Mouse (Mus musculus): ENCODE data around the gene Skp1a. TPM values are rescaled to one million over a fixed set of nuclear protein-coding genes. Genes with fewer than 3 reads are reported as not detected.

Gene Skp1a
- polyA plus RNA-seq, 1 experiment from 2014 or later = 1,013 TPM

DNA sequence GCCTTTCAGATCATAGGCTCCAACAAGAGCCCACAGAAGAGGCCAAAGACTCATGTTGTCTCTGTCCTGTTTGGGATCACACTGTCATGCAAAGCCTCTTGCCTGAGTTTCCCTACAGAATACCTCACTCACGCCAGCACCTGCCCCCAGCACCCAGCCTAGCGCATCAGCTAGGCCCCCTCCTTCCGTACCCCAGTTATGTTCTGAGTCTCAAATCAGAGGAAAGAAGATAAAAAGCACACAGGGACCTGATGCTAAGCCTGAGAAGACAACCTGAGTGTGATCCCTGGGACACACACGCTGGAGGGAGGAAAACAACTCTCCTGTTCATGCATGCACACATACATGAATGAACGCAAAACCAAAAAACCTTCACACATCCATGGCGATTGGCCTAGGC is 47.2 kb downstream of the Skp1a start:
- no peak overlapping the region for H3K9ac ChIP-seq (ENCODE audit: low read length)
- H3K27me3 ChIP-seq (ENCODE audit: control insufficient read depth, insufficient read depth, low read length) = peaks cover 12% of the 10 kb centered on the region
- no peak overlapping the region for H3K4me3 ChIP-seq (ENCODE audit: low read depth, low read length)
- H3K36me3 ChIP-seq (ENCODE audit: control insufficient read depth, insufficient read depth, low read length) = no peaks in the 10 kb centered on the region
- no peak for DNase-seq (ENCODE audit: low spot score, missing footprints)
- no peak overlapping the region for H3K4me2 ChIP-seq
- no peaks in the 10 kb centered on the region for H3K9me3 ChIP-seq (ENCODE audit: control insufficient read depth, low read length)
- no peak overlapping the region for H3K27ac ChIP-seq (ENCODE audit: low read depth, low read length)
- WGBS = 90% methylated on average over 6 of the region's 6 CpGs
- no peak for ATAC-seq (ENCODE audit: low FRiP score)
- peaks cover 7% of the 10 kb centered on the region for H3K4me1 ChIP-seq (ENCODE audit: control insufficient read depth, insufficient read depth, low read length)

GRCm38 (mm10) chr11:52279611-52280145 is 47.9 kb downstream of the Skp1a start:
- ATAC-seq (ENCODE audit: low FRiP score) (no peak), DNase-seq (ENCODE audit: low spot score, missing footprints) (no peak)
- peaks cover 19% of the 10 kb centered on the region for H3K27me3 ChIP-seq (ENCODE audit: control insufficient read depth, insufficient read depth, low read length)
- H3K9me3 ChIP-seq (ENCODE audit: control insufficient read depth, low read length) = no peaks in the 10 kb centered on the region
- no peaks in the 10 kb centered on the region for H3K36me3 ChIP-seq (ENCODE audit: control insufficient read depth, insufficient read depth, low read length)
- 97% methylated on average over 8 of the region's 8 CpGs for WGBS
- H3K4me3 ChIP-seq (ENCODE audit: low read depth, low read length) = no peak overlapping the region
- no peak overlapping the region for H3K27ac ChIP-seq (ENCODE audit: low read depth, low read length)
- H3K4me2 ChIP-seq = no peak overlapping the region
- H3K9ac ChIP-seq (ENCODE audit: low read length) = no peak overlapping the region
- H3K4me1 ChIP-seq (ENCODE audit: control insufficient read depth, insufficient read depth, low read length) = peaks cover 14% of the 10 kb centered on the region

DNA sequence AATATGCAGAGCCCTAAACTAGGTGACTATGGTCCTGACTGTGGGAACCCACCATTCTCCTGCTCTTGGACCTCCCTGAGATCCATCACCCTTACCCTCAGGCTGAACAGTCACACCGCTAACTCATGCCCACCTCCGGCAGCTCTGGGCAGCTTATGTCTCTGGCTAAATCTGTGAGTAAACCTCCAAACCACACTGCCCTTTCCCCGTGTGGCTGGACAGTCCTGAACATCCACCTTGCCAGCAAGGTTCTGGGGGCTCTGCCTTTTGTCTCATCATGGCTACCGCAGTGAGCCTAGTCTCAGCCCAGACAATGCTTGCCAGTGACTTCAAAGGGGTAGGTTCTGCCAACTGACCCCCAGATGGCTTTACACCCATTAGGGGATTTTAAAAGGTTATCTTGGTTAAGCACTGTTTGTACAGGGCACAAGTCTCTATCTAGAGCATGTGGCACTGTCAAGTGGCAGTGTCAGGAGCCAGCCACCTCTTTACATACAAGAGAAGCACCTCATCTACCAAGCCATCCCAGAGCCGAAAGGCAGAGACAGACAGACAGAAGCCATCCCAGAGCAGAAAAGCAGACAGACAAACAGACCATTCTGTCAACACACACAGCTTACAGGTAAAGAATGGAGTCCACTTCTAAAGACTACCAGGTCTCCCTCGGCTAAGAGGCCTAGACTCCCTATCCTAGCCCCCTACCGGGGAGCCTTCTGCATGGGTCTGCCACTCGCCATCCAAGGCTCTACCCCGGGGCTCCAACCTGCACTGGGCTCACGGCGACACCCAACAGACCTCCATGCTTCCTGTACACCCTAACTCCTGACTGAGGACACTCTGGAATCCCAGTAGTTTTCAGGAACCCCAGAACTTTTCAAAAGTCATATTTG is 49.0 kb downstream of the Skp1a start:
- 92% methylated on average over 11 of the region's 11 CpGs for WGBS
- Histone ChIP-seq H3K4me1 (ENCODE audit: control insufficient read depth, insufficient read depth, low read length) (peaks cover 16% of the 10 kb centered on the region), H3K27ac (ENCODE audit: low read depth, low read length) (no peak overlapping the region), H3K9me3 (ENCODE audit: control insufficient read depth, low read length) (no peaks in the 10 kb centered on the region), H3K9ac (ENCODE audit: low read length) (no peak overlapping the region), H3K4me2 (no peak overlapping the region), H3K27me3 (ENCODE audit: control insufficient read depth, insufficient read depth, low read length) (peaks cover 27% of the 10 kb centered on the region), H3K4me3 (ENCODE audit: low read depth, low read length) (no peak overlapping the region), H3K36me3 (ENCODE audit: control insufficient read depth, insufficient read depth, low read length) (no peaks in the 10 kb centered on the region)
- no peak for ATAC-seq (ENCODE audit: low FRiP score)
- DNase-seq (ENCODE audit: low spot score, missing footprints) = no peak

DNA sequence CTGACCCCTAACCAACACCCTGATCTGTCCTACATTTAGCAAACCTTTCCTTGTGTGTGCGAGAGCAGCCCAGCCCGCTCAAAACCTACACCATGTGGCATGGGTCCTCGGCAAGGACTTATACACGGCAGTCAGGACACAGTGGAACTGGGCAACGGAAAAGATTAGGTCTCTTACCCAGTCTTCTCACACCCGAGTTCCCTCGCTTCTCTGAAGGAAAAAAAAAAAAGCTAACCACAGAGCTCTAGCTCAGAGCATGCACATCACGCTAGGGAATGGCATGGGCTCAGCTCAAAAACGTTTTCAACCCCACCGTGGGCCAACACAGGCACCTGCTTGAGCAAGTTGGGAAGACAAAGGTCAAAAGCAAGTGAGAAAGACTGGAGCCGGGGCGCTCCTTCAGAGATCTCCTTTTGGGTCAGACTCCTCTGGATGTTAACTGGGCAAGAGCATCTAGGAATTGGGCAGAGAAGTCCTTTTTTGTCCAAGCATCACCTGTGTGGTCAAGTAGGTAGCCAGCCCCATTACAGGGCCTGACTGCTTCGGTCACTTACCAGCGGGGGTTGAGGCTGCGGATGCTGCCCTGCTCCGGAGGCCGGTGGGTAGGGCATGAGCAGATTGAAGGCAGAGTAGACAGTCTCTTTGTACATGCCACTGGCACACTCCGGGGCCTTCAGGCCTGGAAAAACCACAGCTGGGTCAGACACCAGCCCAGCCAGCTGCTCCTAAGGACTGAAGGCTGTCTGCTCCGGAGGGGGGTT is 50.0 kb downstream of the Skp1a start:
- ATAC-seq (ENCODE audit: low FRiP score) (no peak), DNase-seq (ENCODE audit: low spot score, missing footprints) (no peak)
- Histone ChIP-seq H3K9me3 (ENCODE audit: control insufficient read depth, low read length) (no peaks in the 10 kb centered on the region), H3K27ac (ENCODE audit: low read depth, low read length) (no peak overlapping the region), H3K4me3 (ENCODE audit: low read depth, low read length) (peak overlapping the region; percentile 57), H3K9ac (ENCODE audit: low read length) (no peak overlapping the region), H3K36me3 (ENCODE audit: control insufficient read depth, insufficient read depth, low read length) (no peaks in the 10 kb centered on the region), H3K4me2 (peak overlapping the region; percentile 96), H3K4me1 (ENCODE audit: control insufficient read depth, insufficient read depth, low read length) (peaks cover 21% of the 10 kb centered on the region), H3K27me3 (ENCODE audit: control insufficient read depth, insufficient read depth, low read length) (peaks cover 27% of the 10 kb centered on the region)
- 69% methylated on average over 19 of the region's 19 CpGs for WGBS

DNA sequence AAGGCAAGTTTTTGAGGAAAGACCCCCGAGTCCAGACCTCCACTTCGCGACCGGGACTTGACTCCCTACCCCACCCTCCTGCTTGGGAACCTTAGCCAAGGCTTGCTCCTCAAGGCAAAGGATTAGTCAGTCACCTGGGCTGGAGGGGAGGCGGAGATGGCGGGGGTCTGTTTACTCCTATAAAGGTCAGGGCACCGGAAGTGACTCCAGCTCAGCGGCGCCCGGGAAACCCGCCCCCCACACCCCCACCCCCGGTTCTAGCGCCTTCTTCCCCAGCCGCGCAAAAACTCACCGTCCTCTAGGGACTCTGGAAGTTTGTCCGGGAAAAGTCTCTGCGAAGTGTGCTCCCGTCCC is 50.6 kb downstream of the Skp1a start:
- H3K4me1 ChIP-seq (ENCODE audit: control insufficient read depth, insufficient read depth, low read length) = peaks cover 25% of the 10 kb centered on the region
- no peaks in the 10 kb centered on the region for H3K9me3 ChIP-seq (ENCODE audit: control insufficient read depth, low read length)
- H3K9ac ChIP-seq (ENCODE audit: low read length) = peak overlapping the region; percentile 68
- H3K27ac ChIP-seq (ENCODE audit: low read depth, low read length) = no peak overlapping the region
- H3K27me3 ChIP-seq (ENCODE audit: control insufficient read depth, insufficient read depth, low read length) = peaks cover 27% of the 10 kb centered on the region
- peak overlapping the region; percentile 96 for H3K4me2 ChIP-seq
- DNase-seq (ENCODE audit: low spot score, missing footprints) (no peak), ATAC-seq (ENCODE audit: low FRiP score) (peak; percentile 15; the same call in 1 of the 2 replicates)
- H3K36me3 ChIP-seq (ENCODE audit: control insufficient read depth, insufficient read depth, low read length) = no peaks in the 10 kb centered on the region
- WGBS = 0% methylated on average over 19 of the region's 19 CpGs
- H3K4me3 ChIP-seq (ENCODE audit: low read depth, low read length) = peak overlapping the region; percentile 57

- H3K9ac ChIP-seq (ENCODE audit: low read length) = peak within 1 kb of the TSS; percentile 68
- H3K4me2 ChIP-seq = peak within 1 kb of the TSS; percentile 96
- no peaks in the 10 kb centered on the region for H3K36me3 ChIP-seq (ENCODE audit: control insufficient read depth, insufficient read depth, low read length)
- DNase-seq (ENCODE audit: low spot score, missing footprints) (peak; percentile 98), ATAC-seq (ENCODE audit: low FRiP score) (peak; percentile 85)
- no peak within 1 kb of the TSS for H3K27ac ChIP-seq (ENCODE audit: low read depth, low read length)
- H3K27me3 ChIP-seq (ENCODE audit: control insufficient read depth, insufficient read depth, low read length) = peaks cover 27% of the 10 kb centered on the region
- peaks cover 25% of the 10 kb centered on the region for H3K4me1 ChIP-seq (ENCODE audit: control insufficient read depth, insufficient read depth, low read length)
- peak within 1 kb of the TSS; percentile 57 for H3K4me3 ChIP-seq (ENCODE audit: low read depth, low read length)
- WGBS = under 1% methylated on average over 91 of the region's 97 CpGs
- no peaks in the 10 kb centered on the region for H3K9me3 ChIP-seq (ENCODE audit: control insufficient read depth, low read length)
Measured at GRCm38 (mm10) chr11:52282774-52283595, 51.2 kb downstream of the Skp1a start, which contains the start of gene Tcf7. Tcf7 (minus strand) TSS chr11:52283014.

DNA sequence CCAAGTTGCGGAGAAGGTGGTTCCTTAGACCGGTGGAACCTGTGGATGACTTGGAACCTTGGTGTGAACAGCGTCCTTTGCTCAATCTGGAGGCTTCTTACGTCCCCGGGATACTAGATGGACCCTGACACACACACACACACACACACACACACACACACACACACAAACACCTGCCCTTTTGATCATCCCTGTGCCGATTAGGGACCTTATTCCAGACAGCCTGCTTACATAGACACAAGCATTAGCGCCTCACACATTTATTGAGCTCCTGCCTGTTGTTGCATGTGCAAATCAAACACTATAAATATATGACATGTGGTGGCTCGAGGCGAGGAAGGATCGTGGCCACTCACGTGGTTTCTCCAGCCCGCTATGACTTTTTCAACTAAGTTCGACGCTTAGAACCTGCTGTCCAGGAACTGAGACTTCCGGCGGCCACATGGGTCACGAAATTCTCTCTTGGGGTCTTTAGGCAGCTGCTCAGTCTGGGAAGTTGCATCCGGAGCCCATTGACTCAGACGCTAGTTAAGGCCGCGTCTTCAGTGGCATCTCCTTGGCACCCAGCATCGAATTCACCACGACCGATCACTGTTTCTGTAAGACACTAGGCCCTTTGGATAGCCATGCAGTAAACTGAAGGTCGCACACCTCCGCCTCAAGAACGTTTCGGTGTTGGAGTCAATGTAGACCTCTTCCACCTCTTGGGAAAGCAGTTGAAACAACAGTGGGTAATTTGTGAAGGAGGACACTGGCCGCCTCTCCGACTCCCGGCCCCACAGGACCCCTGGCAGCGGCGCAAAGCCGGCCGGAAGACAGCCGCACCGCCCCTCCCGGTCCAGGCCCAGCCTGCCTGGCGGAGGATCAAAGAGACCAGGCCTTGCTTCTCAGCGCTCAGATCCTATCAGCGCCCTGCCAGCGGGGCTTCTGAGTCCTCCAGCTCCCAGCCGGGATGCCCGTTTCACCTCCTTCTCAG is 52.1 kb downstream of the Skp1a start:
- H3K9ac ChIP-seq (ENCODE audit: low read length) = peak overlapping the region; percentile 25; the same call in 1 of the 2 replicates
- DNase-seq (ENCODE audit: low spot score, missing footprints) = peak; percentile 92
- no peaks in the 10 kb centered on the region for H3K9me3 ChIP-seq (ENCODE audit: control insufficient read depth, low read length)
- 10% methylated on average over 44 of the region's 44 CpGs for WGBS
- peak overlapping the region; percentile 96 for H3K4me2 ChIP-seq
- 0 out of 2 replicates have a peak, but pooled peaks have one; percentile 6 for ATAC-seq (ENCODE audit: low FRiP score)
- H3K4me3 ChIP-seq (ENCODE audit: low read depth, low read length) = peak overlapping the region; percentile 57
- H3K27me3 ChIP-seq (ENCODE audit: control insufficient read depth, insufficient read depth, low read length) = peaks cover 27% of the 10 kb centered on the region
- H3K27ac ChIP-seq (ENCODE audit: low read depth, low read length) = no peak overlapping the region
- no peaks in the 10 kb centered on the region for H3K36me3 ChIP-seq (ENCODE audit: control insufficient read depth, insufficient read depth, low read length)
- peaks cover 25% of the 10 kb centered on the region for H3K4me1 ChIP-seq (ENCODE audit: control insufficient read depth, insufficient read depth, low read length)
